Mouse (Mus musculus): ENCODE measurements around the gene Mylk.

DNA sequence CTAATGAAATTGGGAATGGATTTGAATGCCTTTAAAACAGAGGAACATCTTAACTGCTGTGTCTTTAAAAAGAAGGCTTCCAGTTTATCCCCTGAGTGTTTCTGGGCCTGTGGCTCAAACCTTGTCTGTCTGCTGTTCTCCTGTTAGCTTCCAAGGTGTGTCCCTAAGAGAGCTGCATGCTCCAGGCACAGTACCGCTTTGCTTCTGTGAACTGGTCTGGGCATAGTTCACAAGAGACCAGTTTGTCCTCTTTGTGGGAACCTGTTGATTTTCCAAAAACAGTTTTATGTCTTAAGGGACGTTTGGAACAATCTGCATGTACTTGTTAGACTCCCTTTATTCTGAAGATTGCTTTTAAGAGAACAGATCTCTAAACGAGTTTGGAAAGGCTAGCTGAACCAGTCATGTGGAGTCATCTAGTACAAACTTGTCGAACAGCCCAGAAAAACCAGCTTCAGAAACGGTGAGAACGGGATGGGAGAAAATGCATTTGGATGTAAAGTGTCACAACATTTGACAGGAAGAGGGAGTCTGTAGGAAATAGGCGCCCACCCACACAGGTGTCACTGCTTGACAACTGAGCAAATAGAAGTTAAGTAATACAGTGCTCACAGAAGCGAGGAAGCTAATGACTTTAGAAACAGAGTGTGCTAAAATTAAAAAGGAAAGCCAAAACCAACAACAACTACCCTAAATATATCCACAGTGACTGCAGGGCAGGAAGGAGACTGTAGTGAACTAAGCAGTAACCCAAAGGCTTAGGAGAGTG lies 289.0 kb downstream of the Mylk start:
- TF ChIP-seq POLR2A (IDR thresholded peaks at IDR 0.05; ENCODE audit: insufficient read depth, low read depth, low read length) (no peak), CTCF (IDR thresholded peaks at IDR 0.05; ENCODE audit: insufficient read depth, low read depth, low read length) (no peak)
